Mouse (Mus musculus) gastrocnemius, postnatal 10 days (tissue): ENCODE measurements around the gene D630045J12Rik. TPM values are rescaled to one million over a fixed set of nuclear protein-coding genes. Genes with fewer than 3 reads are reported as not detected.

ENCODE experiments used
- DNase-seq: peaks from one replicate; pipeline ENCODE4 v3.0.0; 2021; ENCODE audit warnings: mixed read lengths
- total RNA-seq, 2 experiments: library from RNA; stranded (reverse); gene quantifications; 2 replicates each; pipeline ENCODE4 v1.2.3; 2021

Gene D630045J12Rik
- total RNA-seq, 2 experiments from 2014 or later, result 1.6 to 3.0 TPM

GRCm38 (mm10) chr6:38129883-38130282 is 123.9 kb downstream of the D630045J12Rik start:
- DNase-seq, result no peak

- no peak for DNase-seq
These were observed 125.7 kb downstream of the D630045J12Rik start for GRCm38 (mm10) chr6:38128115-38128514.

- DNase-seq, result no peak
These were observed 128.3 kb downstream of the D630045J12Rik start for GRCm38 (mm10) chr6:38125462-38125861.

- no peak for DNase-seq
These were observed 128.9 kb downstream of the D630045J12Rik start for GRCm38 (mm10) chr6:38124882-38125281.

- DNase-seq, result no peak
These were observed 129.5 kb downstream of the D630045J12Rik start, which contains the start of gene Atp6v0a4 for GRCm38 (mm10) chr6:38124207-38124835. Atp6v0a4 (minus strand) TSS chr6:38124586.

GRCm38 (mm10) chr6:38123471-38124206 is 130.2 kb downstream of the D630045J12Rik start:
- no peak for DNase-seq

- DNase-seq, result no peak
These were observed 131.0 kb downstream of the D630045J12Rik start for GRCm38 (mm10) chr6:38122791-38123190.

- no peak for DNase-seq
These were observed 132.0 kb downstream of the D630045J12Rik start for GRCm38 (mm10) chr6:38121843-38122242.

- DNase-seq, result no peak
These were observed 133.0 kb downstream of the D630045J12Rik start for GRCm38 (mm10) chr6:38120681-38121371.

GRCm38 (mm10) chr6:38118341-38118740 is 135.5 kb downstream of the D630045J12Rik start:
- DNase-seq, result no peak

GRCm38 (mm10) chr6:38116107-38116770 is 137.6 kb downstream of the D630045J12Rik start:
- DNase-seq, result no peak

- DNase-seq, result no peak
These were observed 142.9 kb downstream of the D630045J12Rik start for GRCm38 (mm10) chr6:38110859-38111258.

GRCm38 (mm10) chr6:38109871-38110270 is 143.9 kb downstream of the D630045J12Rik start:
- no peak for DNase-seq

GRCm38 (mm10) chr6:38109160-38109795 is 144.5 kb downstream of the D630045J12Rik start, which contains the start of gene Tmem213:
Tmem213 (plus strand) TSS chr6:38109255.
- DNase-seq, result no peak

GRCm38 (mm10) chr6:38108449-38108848 is 145.4 kb downstream of the D630045J12Rik start:
- no peak for DNase-seq

- no peak for DNase-seq
These were observed 147.9 kb downstream of the D630045J12Rik start for GRCm38 (mm10) chr6:38105924-38106323.

- no peak for DNase-seq
These were observed 150.0 kb downstream of the D630045J12Rik start for GRCm38 (mm10) chr6:38103775-38104174.

GRCm38 (mm10) chr6:38102216-38102795 is 151.5 kb downstream of the D630045J12Rik start:
- DNase-seq, result no peak

- no peak for DNase-seq
These were observed 156.8 kb downstream of the D630045J12Rik start for GRCm38 (mm10) chr6:38096961-38097370.

- no peak for DNase-seq
These were observed 159.1 kb downstream of the D630045J12Rik start for GRCm38 (mm10) chr6:38094701-38095100.

- no peak for DNase-seq
These were observed 161.3 kb downstream of the D630045J12Rik start for GRCm38 (mm10) chr6:38092539-38092938.
